Mouse (Mus musculus) G1E (cell line): ENCODE measurements around the gene Arrdc2.

Source experiments
- CTCF ChIP-seq: IDR thresholded peaks from 2 replicates; pipeline ENCODE4 v1.5.1; 2012; ENCODE audit warnings: low read depth, low read length, inconsistent platforms, mixed read lengths
- POLR2AphosphoS5 ChIP-seq: IDR thresholded peaks from 2 replicates; pipeline ENCODE4 v1.6.1; 2012; ENCODE audit warnings: low read depth, low read length, inconsistent platforms; ENCODE audit not compliant: insufficient replicate concordance
- TAL1 ChIP-seq: conservative IDR thresholded peaks from 2 replicates; pipeline ENCODE4 v1.6.1; 2012; ENCODE audit warnings: low read depth, low read length, inconsistent platforms, mixed read lengths

DNA sequence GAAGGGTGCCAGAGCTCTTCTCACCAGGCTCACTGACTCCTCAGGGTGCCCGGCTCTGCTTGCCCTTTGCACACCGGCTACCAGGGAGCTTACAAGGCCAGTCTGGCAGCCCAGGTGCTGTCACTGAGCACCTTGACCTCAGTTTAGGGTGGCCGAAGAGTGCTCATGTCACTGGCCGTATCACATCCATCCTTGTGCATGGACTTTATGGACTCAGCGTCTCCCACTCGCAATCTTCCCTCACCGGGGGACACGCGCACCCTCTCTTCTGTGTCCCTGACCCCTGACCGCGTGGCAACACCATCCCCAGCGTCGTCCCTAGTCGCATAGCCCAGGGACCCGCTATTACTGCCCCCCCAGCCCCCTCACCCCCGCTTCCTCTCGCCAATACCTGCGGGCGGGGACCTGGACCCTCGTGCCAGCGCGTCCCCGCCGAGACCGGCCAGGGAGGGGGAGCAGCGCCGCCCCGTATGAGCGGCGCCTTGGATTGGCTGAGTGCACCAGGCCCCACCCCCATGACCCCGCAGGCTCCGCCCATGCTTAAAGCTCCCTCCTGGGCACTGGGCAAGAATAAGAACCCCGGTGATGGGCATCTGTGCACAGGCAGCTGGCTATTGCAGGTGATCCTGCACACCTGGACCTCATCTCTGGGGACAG is 17.1 kb upstream of the Arrdc2 start:
- no peak for TF ChIP-seq CTCF
- no peak for TF ChIP-seq POLR2AphosphoS5
- no peak for TF ChIP-seq TAL1
